Mouse (Mus musculus): ENCODE data around the gene Ank2. TPM values are rescaled to one million over a fixed set of nuclear protein-coding genes. Genes with fewer than 3 reads are reported as not detected.

Ank2 gene
- polyA plus RNA-seq, 1 experiment from 2014 or later, result 78.8 TPM

GRCm38 (mm10) chr3:127257969-127258368 is 241.2 kb downstream of the Ank2 start:
- under 1% methylated on average over 18 of the region's 18 CpGs for WGBS
- Histone ChIP-seq H3K9me3 (ENCODE audit: control insufficient read depth, low read length) (no peaks in the 10 kb centered on the region), H3K36me3 (ENCODE audit: control insufficient read depth, insufficient read depth, low read length) (no peaks in the 10 kb centered on the region), H3K27me3 (ENCODE audit: control insufficient read depth, insufficient read depth, low read length) (no peaks in the 10 kb centered on the region), H3K4me2 (ENCODE audit: low read depth, low read length, severe bottlenecking) (peak overlapping the region; percentile 60), H3K9ac (ENCODE audit: low read length) (peak overlapping the region; percentile 60), H3K4me3 (ENCODE audit: low read depth, low read length) (peak overlapping the region; percentile 38), H3K27ac (ENCODE audit: low read depth, low read length) (peak overlapping the region; percentile 93), H3K4me1 (replicated peaks; ENCODE audit: control insufficient read depth, insufficient read depth, low read length) (peaks cover 6% of the 10 kb centered on the region; the same call in 1 of the 2 replicates)
- ATAC-seq (replicated peaks; ENCODE audit: low FRiP score) (peak; percentile 73), DNase-seq (ENCODE audit: low spot score) (peak; percentile 75)

- peak overlapping the region; percentile 38 for H3K4me3 ChIP-seq (ENCODE audit: low read depth, low read length)
- H3K9ac ChIP-seq (ENCODE audit: low read length), result peak overlapping the region; percentile 60
- H3K4me2 ChIP-seq (ENCODE audit: low read depth, low read length, severe bottlenecking), result peak overlapping the region; percentile 60
- ATAC-seq (replicated peaks; ENCODE audit: low FRiP score) (peak; percentile 97), DNase-seq (ENCODE audit: low spot score) (peak; percentile 93)
- H3K36me3 ChIP-seq (ENCODE audit: control insufficient read depth, insufficient read depth, low read length), result no peaks in the 10 kb centered on the region
- no peaks in the 10 kb centered on the region for H3K9me3 ChIP-seq (ENCODE audit: control insufficient read depth, low read length)
- WGBS, result 0% methylated on average over 13 of the region's 13 CpGs
- H3K4me1 ChIP-seq (replicated peaks; ENCODE audit: control insufficient read depth, insufficient read depth, low read length), result peaks cover 6% of the 10 kb centered on the region; the same call in 1 of the 2 replicates
- H3K27ac ChIP-seq (ENCODE audit: low read depth, low read length), result peak overlapping the region; percentile 93
- H3K27me3 ChIP-seq (ENCODE audit: control insufficient read depth, insufficient read depth, low read length), result no peaks in the 10 kb centered on the region
Measured at GRCm38 (mm10) chr3:127257279-127257925, 241.7 kb downstream of the Ank2 start.

DNA sequence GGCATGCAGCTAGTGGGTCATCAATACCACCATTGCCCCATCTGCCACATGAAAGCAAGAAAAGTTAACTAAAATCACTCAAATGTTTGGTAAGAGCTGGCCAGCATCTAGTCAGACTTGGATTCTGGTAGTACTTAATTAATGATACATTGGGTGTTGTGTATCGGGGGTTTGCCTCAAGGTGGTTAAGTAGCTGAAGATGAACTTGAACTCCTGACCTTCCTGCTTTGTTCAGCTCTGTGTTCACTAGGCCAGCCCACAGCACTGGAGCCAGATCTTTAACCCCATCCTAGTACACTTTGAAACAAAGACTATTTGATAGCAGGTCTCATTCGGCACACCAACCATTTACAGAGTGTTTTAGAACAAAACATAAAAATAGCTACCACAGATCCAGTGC is 242.5 kb downstream of the Ank2 start:
- H3K27me3 ChIP-seq (ENCODE audit: control insufficient read depth, insufficient read depth, low read length), result no peaks in the 10 kb centered on the region
- no peak overlapping the region for H3K9ac ChIP-seq (ENCODE audit: low read length)
- peaks cover 6% of the 10 kb centered on the region; the same call in 1 of the 2 replicates for H3K4me1 ChIP-seq (replicated peaks; ENCODE audit: control insufficient read depth, insufficient read depth, low read length)
- no peaks in the 10 kb centered on the region for H3K36me3 ChIP-seq (ENCODE audit: control insufficient read depth, insufficient read depth, low read length)
- H3K27ac ChIP-seq (ENCODE audit: low read depth, low read length), result peak overlapping the region; percentile 93
- 72% methylated on average over 2 of the region's 2 CpGs for WGBS
- no peak overlapping the region for H3K4me2 ChIP-seq (ENCODE audit: low read depth, low read length, severe bottlenecking)
- H3K9me3 ChIP-seq (ENCODE audit: control insufficient read depth, low read length), result no peaks in the 10 kb centered on the region
- DNase-seq (ENCODE audit: low spot score) (no peak), ATAC-seq (replicated peaks; ENCODE audit: low FRiP score) (no peak)
- H3K4me3 ChIP-seq (ENCODE audit: low read depth, low read length), result no peak overlapping the region

- 65% methylated on average over 5 of the region's 5 CpGs for WGBS
- H3K27me3 ChIP-seq (ENCODE audit: control insufficient read depth, insufficient read depth, low read length), result no peaks in the 10 kb centered on the region
- H3K27ac ChIP-seq (ENCODE audit: low read depth, low read length), result no peak overlapping the region
- no peak for DNase-seq (ENCODE audit: low spot score)
- no peak overlapping the region for H3K4me3 ChIP-seq (ENCODE audit: low read depth, low read length)
- H3K36me3 ChIP-seq (ENCODE audit: control insufficient read depth, insufficient read depth, low read length), result no peaks in the 10 kb centered on the region
- H3K4me1 ChIP-seq (replicated peaks; ENCODE audit: control insufficient read depth, insufficient read depth, low read length), result no peaks in the 10 kb centered on the region
- no peak overlapping the region for H3K4me2 ChIP-seq (ENCODE audit: low read depth, low read length, severe bottlenecking)
- H3K9me3 ChIP-seq (ENCODE audit: control insufficient read depth, low read length), result no peaks in the 10 kb centered on the region
- ATAC-seq (replicated peaks; ENCODE audit: low FRiP score), result no peak
- H3K9ac ChIP-seq (ENCODE audit: low read length), result no peak overlapping the region
Measured at GRCm38 (mm10) chr3:127250930-127251329, 248.2 kb downstream of the Ank2 start.

DNA sequence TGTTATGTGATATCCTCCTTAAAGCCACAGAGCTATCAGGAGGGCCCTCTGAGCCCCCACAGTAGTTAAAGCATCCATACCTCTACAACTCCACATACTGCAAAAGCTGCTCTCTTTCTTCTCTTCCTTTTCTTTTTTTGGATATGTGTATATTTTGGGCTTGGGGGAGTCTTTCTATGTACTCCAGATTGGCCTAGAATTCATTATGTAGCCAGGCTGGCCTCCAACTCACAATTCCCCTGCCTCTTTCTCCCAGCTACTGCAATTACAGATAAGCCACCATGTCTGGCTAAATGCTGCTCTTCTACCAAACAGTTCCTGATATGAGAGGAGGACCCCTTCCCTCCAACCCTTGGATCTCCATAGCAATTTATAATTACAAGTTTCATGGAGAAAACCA is 250.5 kb downstream of the Ank2 start:
- Histone ChIP-seq H3K4me3 (ENCODE audit: low read depth, low read length) (no peak overlapping the region), H3K36me3 (ENCODE audit: control insufficient read depth, insufficient read depth, low read length) (no peaks in the 10 kb centered on the region), H3K9ac (ENCODE audit: low read length) (no peak overlapping the region), H3K27me3 (ENCODE audit: control insufficient read depth, insufficient read depth, low read length) (no peaks in the 10 kb centered on the region), H3K4me1 (replicated peaks; ENCODE audit: control insufficient read depth, insufficient read depth, low read length) (no peaks in the 10 kb centered on the region), H3K4me2 (ENCODE audit: low read depth, low read length, severe bottlenecking) (no peak overlapping the region), H3K27ac (ENCODE audit: low read depth, low read length) (no peak overlapping the region), H3K9me3 (ENCODE audit: control insufficient read depth, low read length) (no peaks in the 10 kb centered on the region)
- ATAC-seq (replicated peaks; ENCODE audit: low FRiP score) (no peak), DNase-seq (ENCODE audit: low spot score) (no peak)

- 83% methylated on average over 11 of the region's 11 CpGs for WGBS
- Histone ChIP-seq H3K27ac (ENCODE audit: low read depth, low read length) (no peak overlapping the region), H3K36me3 (ENCODE audit: control insufficient read depth, insufficient read depth, low read length) (no peaks in the 10 kb centered on the region), H3K4me2 (ENCODE audit: low read depth, low read length, severe bottlenecking) (no peak overlapping the region), H3K4me1 (replicated peaks; ENCODE audit: control insufficient read depth, insufficient read depth, low read length) (no peaks in the 10 kb centered on the region), H3K27me3 (ENCODE audit: control insufficient read depth, insufficient read depth, low read length) (no peaks in the 10 kb centered on the region), H3K4me3 (ENCODE audit: low read depth, low read length) (no peak overlapping the region), H3K9ac (ENCODE audit: low read length) (no peak overlapping the region), H3K9me3 (ENCODE audit: control insufficient read depth, low read length) (no peaks in the 10 kb centered on the region)
- DNase-seq (ENCODE audit: low spot score) (no peak), ATAC-seq (replicated peaks; ENCODE audit: low FRiP score) (no peak)
Measured at GRCm38 (mm10) chr3:127246989-127247708, 252.0 kb downstream of the Ank2 start.

DNA sequence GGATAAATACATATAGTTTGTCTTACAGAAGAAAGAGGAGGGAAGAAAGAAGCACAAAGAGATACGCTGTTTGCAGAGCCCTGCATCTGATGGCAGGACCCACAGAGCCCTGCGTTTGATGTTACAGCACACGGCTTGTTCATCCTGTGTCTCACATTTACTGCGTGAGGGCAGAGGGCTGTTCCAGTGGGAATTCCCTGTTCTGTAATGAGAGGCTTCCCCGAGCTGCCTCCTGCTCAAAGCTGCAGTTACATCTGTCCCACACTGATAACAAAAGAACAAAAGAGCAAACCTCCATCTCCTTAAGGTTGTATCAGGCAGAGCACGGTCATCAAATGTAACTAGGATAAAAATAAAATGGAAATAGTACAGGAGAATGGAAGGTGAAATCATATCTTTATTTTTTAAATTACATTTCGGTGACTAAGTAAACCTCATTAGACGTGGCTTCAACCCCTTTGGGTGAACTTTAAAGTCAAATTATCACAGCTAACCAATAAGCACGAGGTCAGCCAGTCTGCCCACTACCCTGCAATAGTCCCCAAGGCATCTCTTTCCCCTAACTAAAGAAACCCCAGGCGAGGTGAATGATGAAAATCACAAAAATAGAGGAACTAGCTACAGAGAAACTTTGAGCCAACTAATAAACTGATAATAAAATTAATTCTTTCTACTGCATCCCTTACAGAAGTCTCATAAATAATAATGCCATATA is 255.1 kb downstream of the Ank2 start:
- no peaks in the 10 kb centered on the region for H3K36me3 ChIP-seq (ENCODE audit: control insufficient read depth, insufficient read depth, low read length)
- ATAC-seq (replicated peaks; ENCODE audit: low FRiP score) (0 out of 2 replicates have a peak, but pooled peaks have one; percentile 12), DNase-seq (ENCODE audit: low spot score) (no peak)
- H3K27ac ChIP-seq (ENCODE audit: low read depth, low read length), result 0 out of 2 replicates have a peak overlapping the region, but pooled peaks have one; percentile 19
- no peak overlapping the region for H3K4me2 ChIP-seq (ENCODE audit: low read depth, low read length, severe bottlenecking)
- H3K9me3 ChIP-seq (ENCODE audit: control insufficient read depth, low read length), result no peaks in the 10 kb centered on the region
- 65% methylated on average over 10 of the region's 10 CpGs for WGBS
- H3K9ac ChIP-seq (ENCODE audit: low read length), result no peak overlapping the region
- H3K27me3 ChIP-seq (ENCODE audit: control insufficient read depth, insufficient read depth, low read length), result no peaks in the 10 kb centered on the region
- no peak overlapping the region for H3K4me3 ChIP-seq (ENCODE audit: low read depth, low read length)
- H3K4me1 ChIP-seq (replicated peaks; ENCODE audit: control insufficient read depth, insufficient read depth, low read length), result no peaks in the 10 kb centered on the region

DNA sequence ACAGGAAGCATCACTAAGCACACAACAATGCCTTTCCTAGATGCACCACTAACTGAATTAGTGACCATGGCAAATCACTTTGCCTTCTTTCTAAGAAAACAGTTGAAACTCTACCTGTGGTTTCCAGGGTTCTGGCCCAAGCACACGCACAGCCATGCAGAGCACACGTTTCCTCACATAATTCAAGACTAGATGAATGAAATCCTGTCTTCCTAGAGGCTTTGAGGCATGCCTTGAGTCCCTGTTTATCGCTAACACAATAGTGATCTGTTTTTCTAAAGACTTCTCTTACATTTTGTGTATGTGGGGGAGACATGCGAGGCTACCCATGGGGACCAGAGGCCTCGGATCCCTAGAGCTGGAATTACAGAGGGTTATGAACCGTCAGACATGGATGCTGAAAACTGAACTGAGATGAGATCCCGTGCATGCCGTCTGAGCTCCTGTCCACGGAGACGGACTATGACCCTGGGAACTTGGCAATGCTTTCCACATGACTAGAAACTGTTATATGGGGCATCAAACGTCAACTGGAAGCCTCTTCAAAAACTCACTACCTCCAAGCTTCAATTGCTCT is 256.8 kb downstream of the Ank2 start:
- Histone ChIP-seq H3K27ac (ENCODE audit: low read depth, low read length) (no peak overlapping the region), H3K27me3 (ENCODE audit: control insufficient read depth, insufficient read depth, low read length) (no peaks in the 10 kb centered on the region), H3K36me3 (ENCODE audit: control insufficient read depth, insufficient read depth, low read length) (no peaks in the 10 kb centered on the region), H3K9ac (ENCODE audit: low read length) (no peak overlapping the region), H3K4me2 (ENCODE audit: low read depth, low read length, severe bottlenecking) (no peak overlapping the region), H3K4me3 (ENCODE audit: low read depth, low read length) (no peak overlapping the region), H3K4me1 (replicated peaks; ENCODE audit: control insufficient read depth, insufficient read depth, low read length) (no peaks in the 10 kb centered on the region), H3K9me3 (ENCODE audit: control insufficient read depth, low read length) (no peaks in the 10 kb centered on the region)
- no peak for DNase-seq (ENCODE audit: low spot score)
- 84% methylated on average over 11 of the region's 11 CpGs for WGBS
- ATAC-seq (replicated peaks; ENCODE audit: low FRiP score), result no peak
